25 mouse cellular contexts compared by ENCODE assay signal in genomic region chr2:76517471-76517870, GRCm38 (mm10).
"Had no signal": no experiment of that assay in that cellular context is flagged by ENCODE, and none has a peak within 500 bp of the region (broad histone marks: within the 10 kb centered on the region; RNA-seq: fewer than 3 reads in every experiment).

No protein-coding gene starts in this region.

- H3K36me3 ChIP-seq: heart, embryonic 10.5 days; heart, embryonic 12.5 days; hindbrain, embryonic 10.5 days; hindbrain, embryonic 12.5 days; intestine, embryonic 15.5 days; limb, embryonic 10.5 days; limb, embryonic 12.5 days had no signal

- H3K27me3 ChIP-seq: heart, embryonic 12.5 days; hindbrain, embryonic 12.5 days; intestine, embryonic 15.5 days; limb, embryonic 12.5 days had no signal

- ATAC-seq: hindbrain, embryonic 16.5 days; inflammation-experienced regulatory T-cells, adult 6 months; intestine, embryonic 15.5 days; intestine, postnatal 0 days had no signal

- H3K4me3 ChIP-seq: gastrocnemius, adult 2 months; heart, embryonic 10.5 days; heart, embryonic 12.5 days; hindbrain, embryonic 10.5 days; hindbrain, embryonic 12.5 days; intestine, embryonic 15.5 days; layer of hippocampus, adult 2 months; left cerebral cortex, adult 2 months; limb, embryonic 10.5 days; limb, embryonic 12.5 days had no signal

- H3K4me2 ChIP-seq: heart, embryonic 12.5 days; hindbrain, embryonic 12.5 days; hindbrain, embryonic 14.5 days; intestine, embryonic 15.5 days; limb, embryonic 12.5 days had no signal

- DNase-seq: gastrocnemius, adult 2 months; gastrocnemius, postnatal 10 days; gastrocnemius, postnatal 25 days; heart, adult 18-20 months; heart, postnatal 10 days; heart, postnatal 4 days; kidney, adult 18-20 months; kidney, adult 8-10 months; kidney, postnatal 10 days; kidney, postnatal 25 days; kidney, postnatal 4 days; liver had no signal

- H3K9ac ChIP-seq: heart, embryonic 12.5 days; hindbrain, embryonic 12.5 days; hindbrain, embryonic 14.5 days; intestine, embryonic 15.5 days; limb, embryonic 12.5 days had no signal

- H3K9me3 ChIP-seq: heart, embryonic 10.5 days; heart, embryonic 12.5 days; hindbrain, embryonic 10.5 days; hindbrain, embryonic 12.5 days; intestine, embryonic 15.5 days; limb, embryonic 10.5 days; limb, embryonic 12.5 days had no signal

- H3K4me1 ChIP-seq: heart, embryonic 12.5 days; hindbrain, embryonic 12.5 days; intestine, embryonic 15.5 days had no signal

- H3K27ac ChIP-seq: gastrocnemius, adult 2 months; heart, embryonic 10.5 days; hindbrain, embryonic 10.5 days; hindbrain, embryonic 12.5 days; hindbrain, embryonic 14.5 days; intestine, embryonic 15.5 days; layer of hippocampus, adult 2 months; left cerebral cortex, adult 2 months; limb, embryonic 10.5 days; limb, embryonic 12.5 days had no signal
